In genomic region chr15:18886673-18887072, GRCm38 (mm10) we compare ENCODE assay signal across 27 mouse cellular contexts.
"Had no signal": no experiment of that assay in that cellular context is flagged by ENCODE, and none has a peak within 500 bp of the region (broad histone marks: within the 10 kb centered on the region; RNA-seq: fewer than 3 reads in every experiment).

No protein-coding gene starts in this region.

- H3K4me2 ChIP-seq: embryonic facial prominence, embryonic 12.5 days; embryonic facial prominence, embryonic 13.5 days; embryonic facial prominence, embryonic 15.5 days; forebrain, embryonic 12.5 days; forebrain, embryonic 13.5 days; forebrain, embryonic 15.5 days had no signal

- H3K36me3 ChIP-seq: embryonic facial prominence, embryonic 10.5 days; embryonic facial prominence, embryonic 12.5 days; embryonic facial prominence, embryonic 13.5 days; embryonic facial prominence, embryonic 15.5 days; forebrain, embryonic 10.5 days; forebrain, embryonic 12.5 days; forebrain, embryonic 15.5 days had no signal

- H3K9ac ChIP-seq: embryonic facial prominence, embryonic 12.5 days; embryonic facial prominence, embryonic 13.5 days; embryonic facial prominence, embryonic 15.5 days; forebrain, embryonic 12.5 days; forebrain, embryonic 13.5 days; forebrain, embryonic 15.5 days; forebrain, postnatal 0 days had no signal

- DNase-seq: cerebellum, adult 9-10 months; cerebellum, adult 9-11 months; cerebellum, postnatal 10 days; cerebellum, postnatal 14 days; cerebellum, postnatal 25 days; cerebellum, postnatal 36 days; embryo, embryonic 11 days; forebrain, postnatal 0 days; gastrocnemius, adult 2 months; gastrocnemius, postnatal 10 days; gastrocnemius, postnatal 14 days; gastrocnemius, postnatal 25 days; gastrocnemius, postnatal 36 days; heart, adult 11 months; heart, adult 18-20 months; heart, adult 2 months had no signal

- H3K4me3 ChIP-seq: embryonic facial prominence, embryonic 10.5 days; embryonic facial prominence, embryonic 12.5 days; embryonic facial prominence, embryonic 13.5 days; embryonic facial prominence, embryonic 15.5 days; erythroblast, embryonic 14.5 days; forebrain, embryonic 10.5 days; forebrain, embryonic 12.5 days; forebrain, embryonic 13.5 days; forebrain, embryonic 15.5 days; gastrocnemius, adult 2 months; heart, adult 2 months had no signal

- H3K9me3 ChIP-seq: embryonic facial prominence, embryonic 10.5 days; embryonic facial prominence, embryonic 12.5 days; embryonic facial prominence, embryonic 13.5 days; embryonic facial prominence, embryonic 15.5 days; forebrain, embryonic 10.5 days; forebrain, embryonic 12.5 days; forebrain, embryonic 13.5 days; forebrain, embryonic 15.5 days had no signal

- H3K27me3 ChIP-seq: embryonic facial prominence, embryonic 12.5 days; embryonic facial prominence, embryonic 13.5 days; embryonic facial prominence, embryonic 15.5 days; forebrain, embryonic 12.5 days; forebrain, embryonic 13.5 days; forebrain, embryonic 15.5 days had no signal

- ATAC-seq: forebrain, embryonic 13.5 days; forebrain, embryonic 14.5 days; forebrain, embryonic 15.5 days; forebrain, embryonic 16.5 days; forebrain, postnatal 0 days had no signal

- H3K4me1 ChIP-seq: embryonic facial prominence, embryonic 10.5 days; embryonic facial prominence, embryonic 12.5 days; embryonic facial prominence, embryonic 13.5 days; embryonic facial prominence, embryonic 15.5 days; forebrain, embryonic 10.5 days; forebrain, embryonic 12.5 days; forebrain, embryonic 13.5 days; forebrain, embryonic 15.5 days had no signal

- H3K27ac ChIP-seq: embryonic facial prominence, embryonic 10.5 days; embryonic facial prominence, embryonic 12.5 days; embryonic facial prominence, embryonic 13.5 days; embryonic facial prominence, embryonic 15.5 days; forebrain, embryonic 10.5 days; forebrain, embryonic 12.5 days; forebrain, embryonic 13.5 days; forebrain, embryonic 15.5 days; gastrocnemius, adult 2 months; heart, adult 2 months had no signal
